In genomic region chr4:124986739-124987710, GRCm38 (mm10) we compare ENCODE assay signal across 8 mouse cellular contexts. TPM values are rescaled to one million over a fixed set of nuclear protein-coding genes. Genes with fewer than 3 reads are reported as not detected.
DNase-seq lines count a peak whose midpoint lies in the region; ATAC-seq and TF ChIP-seq lines count a peak whose summit lies in the region.

No protein-coding gene starts in this region.

- peak overlapping the region; percentile 30; the same call in 1 of the 2 replicates for H3K27ac ChIP-seq in kidney, embryonic 14.5 days (ENCODE audit: low read depth, low read length)
- H3K27ac ChIP-seq in embryonic facial prominence, embryonic 10.5 days (replicated peaks), result peak overlapping the region; percentile 78
- H3K27ac ChIP-seq in intestine, embryonic 14.5 days (ENCODE audit: low read depth), result no peak overlapping the region
- no peak overlapping the region for H3K27ac ChIP-seq in midbrain, postnatal 0 days (ENCODE audit: low read depth, low read length)

- peak overlapping the region; percentile 52 for H3K4me3 ChIP-seq in kidney, embryonic 14.5 days (ENCODE audit: low read length)
- H3K4me3 ChIP-seq in embryonic facial prominence, embryonic 10.5 days, result peak overlapping the region; percentile 62
- peak overlapping the region; percentile 40 for H3K4me3 ChIP-seq in intestine, embryonic 14.5 days (ENCODE audit: low read depth, low read length)
- peak overlapping the region; percentile 30 for H3K4me3 ChIP-seq in midbrain, postnatal 0 days (ENCODE audit: low read depth, low read length)

- peaks cover 34% of the 10 kb centered on the region for H3K4me1 ChIP-seq in kidney, embryonic 14.5 days (ENCODE audit: control insufficient read depth, insufficient read depth, low read length)
- H3K4me1 ChIP-seq in embryonic facial prominence, embryonic 10.5 days, result peaks cover 78% of the 10 kb centered on the region
- H3K4me1 ChIP-seq in intestine, embryonic 14.5 days (replicated peaks; ENCODE audit: control insufficient read depth, insufficient read depth, low read length), result peaks cover 39% of the 10 kb centered on the region
- H3K4me1 ChIP-seq in midbrain, postnatal 0 days (ENCODE audit: insufficient read depth, low read length), result no peaks in the 10 kb centered on the region

- no peaks in the 10 kb centered on the region for H3K36me3 ChIP-seq in kidney, embryonic 14.5 days (ENCODE audit: control insufficient read depth, insufficient read depth, low read length)
- H3K36me3 ChIP-seq in embryonic facial prominence, embryonic 10.5 days (replicated peaks), result no peaks in the 10 kb centered on the region
- no peaks in the 10 kb centered on the region for H3K36me3 ChIP-seq in intestine, embryonic 14.5 days (ENCODE audit: control insufficient read depth, insufficient read depth, low read length)
- H3K36me3 ChIP-seq in midbrain, postnatal 0 days (ENCODE audit: insufficient read depth, low read length), result no peaks in the 10 kb centered on the region

- H3K27me3 ChIP-seq in kidney, embryonic 14.5 days (ENCODE audit: control insufficient read depth, insufficient read depth, low read length), result peaks cover 70% of the 10 kb centered on the region
- H3K27me3 ChIP-seq in embryonic facial prominence, embryonic 10.5 days (replicated peaks; ENCODE audit: low read depth, poor library complexity, severe bottlenecking), result peaks cover 100% of the 10 kb centered on the region
- H3K27me3 ChIP-seq in intestine, embryonic 14.5 days (replicated peaks; ENCODE audit: control insufficient read depth, insufficient read depth, low read length), result peaks cover 70% of the 10 kb centered on the region
- peaks cover 62% of the 10 kb centered on the region for H3K27me3 ChIP-seq in midbrain, postnatal 0 days (ENCODE audit: insufficient read depth, low read length)

- peak overlapping the region; percentile 70 for H3K9ac ChIP-seq in kidney, embryonic 14.5 days (ENCODE audit: low read depth, low read length)
- peak overlapping the region; percentile 25; the same call in 1 of the 2 replicates for H3K9ac ChIP-seq in intestine, embryonic 14.5 days (ENCODE audit: low read length)
- no peak overlapping the region for H3K9ac ChIP-seq in midbrain, postnatal 0 days (replicated peaks; ENCODE audit: low read length, poor library complexity, severe bottlenecking)

- H3K9me3 ChIP-seq in kidney, embryonic 14.5 days (ENCODE audit: control insufficient read depth, low read length), result no peaks in the 10 kb centered on the region
- H3K9me3 ChIP-seq in embryonic facial prominence, embryonic 10.5 days, result no peaks in the 10 kb centered on the region
- H3K9me3 ChIP-seq in intestine, embryonic 14.5 days (ENCODE audit: control insufficient read depth, low read length), result no peaks in the 10 kb centered on the region
- H3K9me3 ChIP-seq in midbrain, postnatal 0 days (ENCODE audit: low read length), result no peaks in the 10 kb centered on the region

- WGBS in kidney, embryonic 14.5 days, result 1% methylated on average over 43 of the region's 51 CpGs
- 3% methylated on average over 51 of the region's 51 CpGs for WGBS in embryonic facial prominence, embryonic 10.5 days
- 2% methylated on average over 51 of the region's 51 CpGs for WGBS in intestine, embryonic 14.5 days
- 4% methylated on average over 43 of the region's 51 CpGs for WGBS in midbrain, postnatal 0 days

- no peak for ATAC-seq in kidney, embryonic 14.5 days (ENCODE audit: low FRiP score, low TSS enrichment)
- ATAC-seq in intestine, embryonic 14.5 days (replicated peaks; ENCODE audit: low FRiP score, low TSS enrichment, low read depth), result no peak
- no peak for ATAC-seq in midbrain, postnatal 0 days (ENCODE audit: low FRiP score)

- no peak for DNase-seq in kidney, postnatal 10 days
- peak; percentile 48 for DNase-seq in embryonic facial prominence, embryonic 10.5 days (ENCODE audit: low spot score)
- peak; percentile 62 for DNase-seq in intestine, embryonic 14.5 days (ENCODE audit: low spot score)
- DNase-seq in midbrain, postnatal 0 days (ENCODE audit: low spot score), result no peak
- DNase-seq in embryo, embryonic 10 days (ENCODE audit: low spot score), result no peak
- DNase-seq in left cerebral cortex, postnatal 14 days (ENCODE audit: low spot score in 2 of 2), result no peak
- DNase-seq in T-cell, adult 2 months (ENCODE audit: low spot score), result no peak

- intact Hi-C loops in left cerebral cortex, postnatal 14 days (cut with DNase I), result no loop called here

- no peak for TF ChIP-seq CTCF in midbrain, postnatal 0 days (IDR thresholded peaks at IDR 0.05)

- peak overlapping the region; percentile 63 for H3K4me2 ChIP-seq in kidney, embryonic 14.5 days (replicated peaks; ENCODE audit: low read depth, low read length)
- H3K4me2 ChIP-seq in intestine, embryonic 14.5 days (ENCODE audit: low read length), result peak overlapping the region; percentile 68
- H3K4me2 ChIP-seq in midbrain, postnatal 0 days (ENCODE audit: low read depth, low read length, poor library complexity, severe bottlenecking), result peak overlapping the region; percentile 49

RNA-seq across cellular contexts. Expression of gene Rspo1, which starts 0.8 kb away (rescaled TPM):
- polyA plus RNA-seq in kidney, embryonic 14.5 days (2014; fragmentation: Nextera tagmentation; extraction: Ambion mirVana), result 40.0 and 44.8 TPM in 2 replicates
- polyA plus RNA-seq in embryonic facial prominence, embryonic 10.5 days (2016; fragmentation: Nextera tagmentation; extraction: Ambion mirVana), result 8.2 TPM in 2 replicates
- 13.9 and 14.6 TPM in 2 replicates for polyA plus RNA-seq in intestine, embryonic 14.5 days (2014; fragmentation: Nextera tagmentation; extraction: Ambion mirVana)
- total RNA-seq in midbrain, postnatal 0 days (2014; rRNA removed), result 2.5 and 3.0 TPM in 2 replicates
- polyA plus RNA-seq in midbrain, postnatal 0 days (2015; fragmentation: Nextera tagmentation; extraction: Ambion mirVana), result 1.2 and 1.8 TPM in 2 replicates
- 1 to 10 TPM; 4.4 to 4.8 TPM for total RNA-seq in left cerebral cortex, postnatal 14 days (2021)

RNA-seq across cellular contexts. Expression of gene Gnl2, which starts 29.4 kb away (rescaled TPM):
- polyA plus RNA-seq in kidney, embryonic 14.5 days (2014; fragmentation: Nextera tagmentation; extraction: Ambion mirVana), result 56.9 and 95.5 TPM in 2 replicates
- 93.7 and 101 TPM in 2 replicates for polyA plus RNA-seq in embryonic facial prominence, embryonic 10.5 days (2016; fragmentation: Nextera tagmentation; extraction: Ambion mirVana)
- 76.2 and 96.4 TPM in 2 replicates for polyA plus RNA-seq in intestine, embryonic 14.5 days (2014; fragmentation: Nextera tagmentation; extraction: Ambion mirVana)
- total RNA-seq in midbrain, postnatal 0 days (2014; rRNA removed), result 51.8 and 57.3 TPM in 2 replicates
- 72.5 and 77.5 TPM in 2 replicates for polyA plus RNA-seq in midbrain, postnatal 0 days (2015; fragmentation: Nextera tagmentation; extraction: Ambion mirVana)
- total RNA-seq in left cerebral cortex, postnatal 14 days (2021), result 10 to 100 TPM; 68.8 to 70.7 TPM

RNA-seq across cellular contexts. Expression of gene Cdca8, which starts 47.9 kb away (rescaled TPM):
- 151 and 152 TPM in 2 replicates for polyA plus RNA-seq in kidney, embryonic 14.5 days (2014; fragmentation: Nextera tagmentation; extraction: Ambion mirVana)
- polyA plus RNA-seq in embryonic facial prominence, embryonic 10.5 days (2016; fragmentation: Nextera tagmentation; extraction: Ambion mirVana), result 230 and 239 TPM in 2 replicates
- 138 TPM in 2 replicates for polyA plus RNA-seq in intestine, embryonic 14.5 days (2014; fragmentation: Nextera tagmentation; extraction: Ambion mirVana)
- total RNA-seq in midbrain, postnatal 0 days (2014; rRNA removed), result 3.0 and 6.3 TPM in 2 replicates
- 10.3 and 14.8 TPM in 2 replicates for polyA plus RNA-seq in midbrain, postnatal 0 days (2015; fragmentation: Nextera tagmentation; extraction: Ambion mirVana)
- total RNA-seq in left cerebral cortex, postnatal 14 days (2021), result 1 to 10 TPM; 2.8 TPM

RNA-seq across cellular contexts. Expression of gene 9930104L06Rik, which starts 50.2 kb away (rescaled TPM):
- polyA plus RNA-seq in kidney, embryonic 14.5 days (2014; fragmentation: Nextera tagmentation; extraction: Ambion mirVana), result 4.8 and 5.0 TPM in 2 replicates
- polyA plus RNA-seq in embryonic facial prominence, embryonic 10.5 days (2016; fragmentation: Nextera tagmentation; extraction: Ambion mirVana), result 17.6 and 18.0 TPM in 2 replicates
- polyA plus RNA-seq in intestine, embryonic 14.5 days (2014; fragmentation: Nextera tagmentation; extraction: Ambion mirVana), result 4.4 and 4.8 TPM in 2 replicates
- total RNA-seq in midbrain, postnatal 0 days (2014; rRNA removed), result 15.6 and 21.7 TPM in 2 replicates
- 8.9 and 9.3 TPM in 2 replicates for polyA plus RNA-seq in midbrain, postnatal 0 days (2015; fragmentation: Nextera tagmentation; extraction: Ambion mirVana)
- total RNA-seq in left cerebral cortex, postnatal 14 days (2021), result 10 to 100 TPM; 15.0 to 17.6 TPM

Comparison
In these comparisons a context has a peak if more than half of its experiments do, and no peak if none do; other contexts are left out.
1. H3K27ac ChIP-seq: peak in kidney, embryonic 14.5 days (single experiment) and embryonic facial prominence, embryonic 10.5 days (single experiment); none in intestine, embryonic 14.5 days (single experiment) and midbrain, postnatal 0 days (single experiment).
2. DNase-seq: peak in embryonic facial prominence, embryonic 10.5 days (single experiment) and intestine, embryonic 14.5 days (single experiment); none in kidney, postnatal 10 days (single experiment), midbrain, postnatal 0 days (single experiment), embryo, embryonic 10 days (single experiment), left cerebral cortex, postnatal 14 days (0 of 2) and T-cell, adult 2 months (single experiment).
3. Peak in every context shown above with its lines, with median percentiles within 50 percentile points of each other: H3K4me2 ChIP-seq and H3K4me3 ChIP-seq.